Mouse (Mus musculus) heart, embryonic 11.5 days (tissue): Measurements from ENCODE around the gene Smoc2. TPM values are rescaled to one million over a fixed set of nuclear protein-coding genes. Genes with fewer than 3 reads are reported as not detected.

Source experiments
- ATAC-seq: fragments of 200-750 bp; cut with Nextera tagmentation; replicated peaks from 2 replicates; pipeline ENCODE4 v1.8.0; 2017; ENCODE audit warnings: moderate library complexity; ENCODE audit not compliant: insufficient number of reproducible peaks, low FRiP score, low TSS enrichment
- H3K27ac ChIP-seq: fragments of 300-500 bp; sonication (generic); 2 replicates; pipeline ENCODE4 v1.5.1; 2014; ENCODE audit warnings: mild to moderate bottlenecking, low read depth, low read length
- H3K27me3 ChIP-seq: fragments of 300-500 bp; sonication (generic); 2 replicates; pipeline ENCODE4 v1.6.1; 2014; ENCODE audit warnings: mild to moderate bottlenecking, low read length, mixed read lengths; ENCODE audit not compliant: control insufficient read depth, insufficient read depth
- H3K36me3 ChIP-seq: fragments of 300-500 bp; sonication (generic); 2 replicates; pipeline ENCODE4 v1.6.1; 2014; ENCODE audit warnings: mild to moderate bottlenecking, low read length, moderate library complexity, mixed read lengths; ENCODE audit not compliant: control insufficient read depth, insufficient read depth
- H3K4me1 ChIP-seq: fragments of 300-500 bp; sonication (generic); 2 replicates; pipeline ENCODE4 v1.6.1; 2014; ENCODE audit warnings: low read length; ENCODE audit not compliant: control insufficient read depth, insufficient read depth
- H3K4me2 ChIP-seq: fragments of 300-500 bp; sonication (generic); 2 replicates; pipeline ENCODE4 v1.6.1; 2014; ENCODE audit warnings: mild to moderate bottlenecking, moderate library complexity
- H3K4me3 ChIP-seq: fragments of 300-500 bp; sonication (generic); 2 replicates; pipeline ENCODE4 v1.5.1; 2014; ENCODE audit warnings: low read depth, low read length
- H3K9ac ChIP-seq: fragments of 300-500 bp; sonication (generic); 2 replicates; pipeline ENCODE4 v1.6.1; 2014; ENCODE audit warnings: mild to moderate bottlenecking, low read depth, low read length, moderate library complexity
- H3K9me3 ChIP-seq: fragments of 300-500 bp; sonication (generic); replicated peaks from 2 replicates; pipeline ENCODE4 v1.6.1; 2016; ENCODE audit warnings: low read length; ENCODE audit not compliant: control insufficient read depth
- WGBS: fragments of 180-500 bp; shearing (Covaris S2); extraction: QIAGEN DNeasy Blood & Tissue Kit; methylation state at CpG from one replicate; pipeline ENCODE4 v1.1.7; 2014; ENCODE audit not compliant: insufficient replicate concordance; 5-methylcytosine and 5-hydroxymethylcytosine counted together
- polyA plus RNA-seq: library from polyadenylated mRNA; unstranded; fragments of >200 nt; fragmentation: Nextera tagmentation; extraction: Ambion mirVana; gene quantifications from 2 replicates; pipeline ENCODE4 v1.2.1, GENCODE M21; 2014

The Smoc2 gene
- polyA plus RNA-seq, 1 experiment from 2014 or later, result 22.7 TPM

DNA sequence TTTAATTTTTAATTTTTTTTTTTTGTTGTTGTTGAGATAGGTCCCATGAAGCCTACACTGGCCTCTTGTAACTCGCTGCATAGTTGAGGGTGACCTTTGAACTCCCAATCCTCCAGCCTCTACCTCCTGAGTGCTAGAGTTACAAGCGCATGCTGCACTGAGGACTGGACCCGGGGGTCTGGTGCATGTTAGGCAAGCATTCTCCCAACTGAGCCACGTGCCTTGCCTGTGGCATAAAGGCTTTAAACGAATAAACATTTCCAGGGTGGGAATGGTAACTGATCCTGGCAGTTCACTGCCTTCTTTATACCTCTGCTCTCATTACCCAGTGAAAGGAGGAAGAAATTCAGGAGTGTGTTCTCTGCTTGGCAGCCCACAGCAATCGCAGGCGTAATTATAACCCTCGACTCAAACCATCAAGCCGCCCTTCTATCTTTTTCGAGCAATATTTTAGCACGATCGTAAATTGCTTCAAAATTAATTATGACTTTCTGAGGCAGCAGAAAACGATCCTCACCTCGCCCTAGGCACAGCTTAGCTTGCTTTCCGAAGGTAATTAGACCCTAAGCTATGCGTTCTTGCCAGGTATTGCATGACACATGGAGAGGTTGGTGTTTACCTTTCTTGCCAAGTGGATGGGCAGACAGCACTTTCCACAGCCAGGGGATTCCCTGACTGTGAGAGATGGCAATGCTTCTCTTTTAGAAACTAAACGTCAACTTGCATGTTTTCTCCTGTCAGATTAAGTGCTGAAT is 99.6 kb downstream of the Smoc2 start:
- no peak for ATAC-seq
- no peaks in the 10 kb centered on the region for H3K36me3 ChIP-seq
- H3K4me2 ChIP-seq, result no peak overlapping the region
- peaks cover 87% of the 10 kb centered on the region for H3K27me3 ChIP-seq
- no peaks in the 10 kb centered on the region for H3K9me3 ChIP-seq
- peaks cover 7% of the 10 kb centered on the region; the same call in 1 of the 2 replicates for H3K4me1 ChIP-seq
- H3K27ac ChIP-seq, result no peak overlapping the region
- no peak overlapping the region for H3K4me3 ChIP-seq
- 71% methylated on average over 17 of the region's 17 CpGs for WGBS
- H3K9ac ChIP-seq, result no peak overlapping the region

DNA sequence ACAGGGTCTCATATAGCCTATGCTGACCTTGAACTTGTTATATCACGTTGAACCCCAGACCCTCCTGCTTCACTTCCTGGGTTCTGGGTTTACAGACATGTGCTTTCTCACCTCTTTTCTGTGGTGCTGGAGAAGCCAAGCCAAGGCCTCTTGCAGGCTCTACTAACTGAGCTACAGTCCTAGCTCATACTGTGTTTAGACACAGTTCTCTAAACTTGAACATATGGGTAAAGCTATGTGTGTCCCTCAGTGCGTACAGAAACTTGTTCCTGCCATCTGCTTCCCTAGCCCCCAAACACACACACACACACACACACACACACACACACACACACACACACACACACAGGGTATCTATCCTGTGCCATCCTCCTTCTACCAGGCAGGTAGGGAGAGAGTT is 100.2 kb downstream of the Smoc2 start:
- 81% methylated on average over 2 of the region's 2 CpGs for WGBS
- H3K36me3 ChIP-seq, result no peaks in the 10 kb centered on the region
- no peak for ATAC-seq
- peaks cover 87% of the 10 kb centered on the region for H3K27me3 ChIP-seq
- no peaks in the 10 kb centered on the region for H3K9me3 ChIP-seq
- H3K4me2 ChIP-seq, result no peak overlapping the region
- no peak overlapping the region for H3K9ac ChIP-seq
- H3K27ac ChIP-seq, result no peak overlapping the region
- no peak overlapping the region for H3K4me3 ChIP-seq
- peaks cover 7% of the 10 kb centered on the region; the same call in 1 of the 2 replicates for H3K4me1 ChIP-seq

DNA sequence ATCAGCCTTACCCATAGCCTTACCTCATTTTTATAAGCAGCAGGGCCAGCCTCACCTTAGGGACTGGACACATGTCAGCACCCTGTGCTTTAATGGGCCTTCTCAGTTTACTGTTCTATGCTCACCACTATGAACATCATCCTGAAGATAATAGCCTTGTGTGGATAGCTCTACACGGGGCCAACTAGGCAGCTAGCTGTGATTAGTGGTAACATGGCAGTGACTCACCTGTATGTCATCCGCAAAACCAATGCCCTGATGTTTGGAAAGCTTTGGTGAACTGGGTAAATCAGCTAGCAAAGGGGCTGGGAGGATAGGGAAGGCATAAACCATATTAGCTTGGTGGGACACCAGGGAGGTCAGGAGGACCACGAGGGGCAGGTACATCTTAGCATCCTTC is 100.7 kb downstream of the Smoc2 start:
- Histone ChIP-seq H3K4me2 (no peak overlapping the region), H3K9ac (no peak overlapping the region), H3K36me3 (no peaks in the 10 kb centered on the region), H3K4me3 (no peak overlapping the region), H3K27me3 (peaks cover 87% of the 10 kb centered on the region), H3K9me3 (no peaks in the 10 kb centered on the region), H3K4me1 (peaks cover 7% of the 10 kb centered on the region; the same call in 1 of the 2 replicates), H3K27ac (no peak overlapping the region)
- WGBS, result 87% methylated on average over 3 of the region's 3 CpGs
- no peak for ATAC-seq

DNA sequence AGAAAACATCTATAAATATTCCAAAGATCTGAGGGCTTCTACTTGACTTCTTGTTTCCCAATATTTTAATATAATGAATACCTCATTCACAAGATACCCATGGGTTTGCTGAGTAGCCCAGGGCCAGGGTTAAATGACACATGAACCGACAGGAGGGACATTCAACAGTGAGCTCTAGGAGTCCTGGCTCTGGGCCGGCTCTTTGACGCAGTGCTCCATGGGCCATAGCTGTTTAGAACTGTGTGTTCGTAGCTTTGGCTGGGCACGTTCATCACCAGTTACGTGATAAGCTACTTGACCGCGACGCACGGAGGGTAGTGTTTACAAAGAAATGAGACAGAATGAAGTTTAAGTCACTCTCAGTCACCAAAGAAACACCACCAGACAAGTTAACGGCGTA is 101.2 kb downstream of the Smoc2 start:
- Histone ChIP-seq H3K27me3 (peaks cover 87% of the 10 kb centered on the region), H3K4me2 (no peak overlapping the region), H3K9ac (no peak overlapping the region), H3K36me3 (no peaks in the 10 kb centered on the region), H3K4me1 (peaks cover 7% of the 10 kb centered on the region; the same call in 1 of the 2 replicates), H3K4me3 (no peak overlapping the region), H3K9me3 (no peaks in the 10 kb centered on the region), H3K27ac (no peak overlapping the region)
- 71% methylated on average over 12 of the region's 12 CpGs for WGBS
- no peak for ATAC-seq

DNA sequence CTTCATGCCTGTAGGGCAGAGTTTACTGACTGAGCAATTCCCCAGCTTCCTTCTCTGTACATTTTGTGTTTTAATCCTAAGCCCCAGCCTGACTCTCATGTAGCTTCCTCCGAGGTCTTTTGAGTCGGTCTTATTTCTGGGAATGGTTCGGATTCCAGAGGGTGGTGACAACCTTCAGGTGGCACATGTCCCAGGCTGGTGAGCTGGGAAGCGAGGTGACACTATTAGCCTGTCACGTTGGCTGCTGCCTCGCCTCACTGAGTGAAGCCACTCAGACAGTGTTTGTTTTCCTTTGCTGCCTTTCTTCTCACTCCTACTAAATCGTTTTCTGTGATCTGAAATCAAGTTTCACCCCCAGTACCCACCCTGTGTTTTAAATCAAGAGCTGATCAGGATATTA is 102.2 kb downstream of the Smoc2 start:
- 18% methylated on average over 7 of the region's 7 CpGs for WGBS
- Histone ChIP-seq H3K9ac (no peak overlapping the region), H3K36me3 (no peaks in the 10 kb centered on the region), H3K9me3 (no peaks in the 10 kb centered on the region), H3K27me3 (peaks cover 85% of the 10 kb centered on the region), H3K4me1 (peaks cover 7% of the 10 kb centered on the region; the same call in 1 of the 2 replicates), H3K4me2 (no peak overlapping the region), H3K4me3 (no peak overlapping the region), H3K27ac (no peak overlapping the region)
- no peak for ATAC-seq

DNA sequence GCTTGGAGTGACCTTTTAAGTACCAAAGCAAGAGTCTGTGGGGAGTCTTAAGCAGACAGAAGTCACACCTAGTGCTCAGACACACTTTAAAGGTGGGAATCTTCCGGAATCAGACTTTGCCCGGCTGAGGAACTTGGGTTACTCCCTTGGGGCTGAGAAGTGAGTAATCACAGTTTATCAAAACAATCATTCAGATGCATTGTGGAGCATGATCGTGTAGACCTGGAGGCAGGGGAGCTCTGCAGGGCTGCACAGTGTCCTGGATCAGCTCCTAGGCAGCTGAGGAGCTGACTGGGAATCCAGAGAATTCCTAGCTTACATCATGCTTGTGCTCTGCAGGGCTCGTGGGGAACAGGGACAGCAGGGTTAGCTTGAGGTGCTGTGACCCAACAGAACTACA is 104.7 kb downstream of the Smoc2 start:
- Histone ChIP-seq H3K27me3 (peaks cover 85% of the 10 kb centered on the region), H3K4me2 (no peak overlapping the region), H3K9me3 (no peaks in the 10 kb centered on the region), H3K27ac (no peak overlapping the region), H3K9ac (no peak overlapping the region), H3K4me3 (no peak overlapping the region), H3K4me1 (peaks cover 7% of the 10 kb centered on the region; the same call in 1 of the 2 replicates), H3K36me3 (no peaks in the 10 kb centered on the region)
- 68% methylated on average over 4 of the region's 4 CpGs for WGBS
- no peak for ATAC-seq

DNA sequence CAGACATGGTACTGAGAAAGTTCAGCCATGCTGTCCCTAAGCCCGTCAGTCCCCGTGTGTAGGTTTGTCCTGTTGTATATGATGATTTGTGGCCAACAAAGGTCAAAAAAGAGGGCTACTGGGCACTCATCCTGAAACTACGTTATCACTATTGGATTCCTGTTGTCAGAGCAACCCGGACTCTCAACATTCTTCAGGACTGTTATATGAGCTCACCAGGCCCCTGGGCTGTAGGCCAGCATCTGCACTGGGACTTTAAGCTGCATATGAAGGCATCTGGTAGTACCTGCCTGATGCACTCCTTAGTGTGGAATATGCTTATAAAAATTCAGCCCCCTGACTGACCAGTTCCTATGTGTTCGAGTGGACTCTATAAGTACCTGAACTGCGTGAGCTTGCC is 105.7 kb downstream of the Smoc2 start:
- Histone ChIP-seq H3K36me3 (no peaks in the 10 kb centered on the region), H3K9ac (no peak overlapping the region), H3K4me2 (no peak overlapping the region), H3K4me3 (no peak overlapping the region), H3K9me3 (no peaks in the 10 kb centered on the region), H3K4me1 (peaks cover 7% of the 10 kb centered on the region; the same call in 1 of the 2 replicates), H3K27me3 (peaks cover 85% of the 10 kb centered on the region), H3K27ac (no peak overlapping the region)
- 62% methylated on average over 6 of the region's 6 CpGs for WGBS
- no peak for ATAC-seq

DNA sequence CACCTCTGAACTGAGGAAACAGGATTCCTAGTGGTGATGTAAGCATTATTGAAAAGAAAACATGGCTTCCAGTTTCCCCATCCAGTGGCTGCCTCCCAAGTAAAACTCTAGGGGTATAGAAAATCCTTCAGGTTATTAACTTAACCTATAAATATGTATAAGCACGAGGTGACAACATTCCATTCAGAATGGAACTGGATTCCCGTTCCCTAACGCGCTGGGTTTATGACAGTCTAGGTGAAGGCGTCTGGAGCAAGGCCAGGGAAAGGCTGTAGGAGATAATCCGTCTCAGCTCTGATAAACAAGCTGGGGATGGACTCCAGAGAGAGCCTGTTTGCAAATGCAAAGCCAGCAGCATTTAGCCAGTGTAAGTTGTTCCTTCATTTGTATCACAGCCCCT is 108.0 kb downstream of the Smoc2 start:
- H3K27ac ChIP-seq, result no peak overlapping the region
- peaks cover 84% of the 10 kb centered on the region for H3K27me3 ChIP-seq
- 40% methylated on average over 6 of the region's 6 CpGs for WGBS
- no peaks in the 10 kb centered on the region for H3K9me3 ChIP-seq
- H3K9ac ChIP-seq, result no peak overlapping the region
- no peak for ATAC-seq
- no peak overlapping the region for H3K4me2 ChIP-seq
- no peak overlapping the region for H3K4me3 ChIP-seq
- peaks cover 12% of the 10 kb centered on the region; the same call in 1 of the 2 replicates for H3K4me1 ChIP-seq
- H3K36me3 ChIP-seq, result no peaks in the 10 kb centered on the region

DNA sequence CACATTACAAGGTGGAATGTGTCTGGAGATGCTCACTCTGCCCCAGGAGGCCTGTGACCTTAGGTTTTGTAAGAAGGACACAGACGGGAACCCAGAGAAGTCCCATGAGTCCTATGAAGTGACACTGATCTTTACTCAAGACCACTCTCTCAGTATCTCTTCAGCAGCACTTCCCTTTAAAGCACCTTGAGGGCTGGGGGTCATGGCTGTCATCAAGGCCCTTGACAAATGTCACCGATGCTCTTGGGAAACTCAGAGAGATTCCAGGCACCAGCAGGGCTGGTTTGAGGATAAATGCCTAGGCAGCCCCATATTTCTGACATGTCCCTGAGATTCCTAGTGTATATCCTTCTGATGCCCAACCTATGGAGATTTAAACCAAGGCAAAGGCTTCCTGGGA is 113.1 kb downstream of the Smoc2 start:
- Histone ChIP-seq H3K27me3 (peaks cover 81% of the 10 kb centered on the region), H3K9me3 (no peaks in the 10 kb centered on the region), H3K9ac (no peak overlapping the region), H3K4me2 (no peak overlapping the region), H3K4me1 (peaks cover 6% of the 10 kb centered on the region; the same call in 1 of the 2 replicates), H3K27ac (no peak overlapping the region), H3K4me3 (no peak overlapping the region), H3K36me3 (no peaks in the 10 kb centered on the region)
- ATAC-seq, result no peak; the same call in 1 of the 2 replicates
- WGBS, result 17% methylated on average over 2 of the region's 2 CpGs
